Mouse (Mus musculus) erythroblast, embryonic 14.5 days (primary cell): ENCODE results near the gene Spag6.

Source experiments
- GATA1 ChIP-seq: IDR thresholded peaks from 2 replicates; pipeline ENCODE4 v1.6.1; 2012; ENCODE audit warnings: low read length, inconsistent platforms, mixed read lengths
- TAL1 ChIP-seq: IDR thresholded peaks from 3 replicates; pipeline ENCODE4 v1.6.1; 2012; ENCODE audit warnings: low read length, inconsistent platforms, mixed read lengths

GRCm38 (mm10) chr2:18710356-18710755 is 16.5 kb downstream of the Spag6 start:
- TF ChIP-seq TAL1 (no peak), GATA1 (no peak)
